Mouse (Mus musculus): ENCODE results near the gene Arhgap29. TPM values are rescaled to one million over a fixed set of nuclear protein-coding genes. Genes with fewer than 3 reads are reported as not detected.

Gene Arhgap29
- polyA plus RNA-seq, 1 experiment from 2014 or later: 38.5 TPM

- Histone ChIP-seq H3K9ac (ENCODE audit: low read depth, low read length) (no peak overlapping the region), H3K36me3 (ENCODE audit: insufficient read depth, low read length) (no peaks in the 10 kb centered on the region), H3K4me2 (ENCODE audit: low read length) (no peak overlapping the region), H3K27me3 (ENCODE audit: insufficient read depth, low read length) (no peaks in the 10 kb centered on the region), H3K4me1 (replicated peaks; ENCODE audit: insufficient read depth, low read length) (0 out of 2 replicates have a peak, but pooled peaks cover 5% of the 10 kb centered on the region), H3K27ac (no peak overlapping the region), H3K9me3 (replicated peaks; ENCODE audit: low read length) (no peaks in the 10 kb centered on the region), H3K4me3 (replicated peaks; ENCODE audit: low read depth, low read length) (no peak overlapping the region)
- WGBS: 70% methylated on average over 2 of the region's 2 CpGs
- no peak for TF ChIP-seq CTCF (IDR thresholded peaks at IDR 0.05; ENCODE audit: low read depth)
- ATAC-seq (replicated peaks; ENCODE audit: low FRiP score, low read depth) (no peak), DNase-seq (ENCODE audit: low spot score) (no peak)
Measured at GRCm38 (mm10) chr3:121957606-121958344, 5.4 kb downstream of the Arhgap29 start.

GRCm38 (mm10) chr3:121964173-121964572 is 11.8 kb downstream of the Arhgap29 start:
- Histone ChIP-seq H3K4me3 (replicated peaks; ENCODE audit: low read depth, low read length) (no peak overlapping the region), H3K36me3 (ENCODE audit: insufficient read depth, low read length) (no peaks in the 10 kb centered on the region), H3K9ac (ENCODE audit: low read depth, low read length) (no peak overlapping the region), H3K27me3 (ENCODE audit: insufficient read depth, low read length) (no peaks in the 10 kb centered on the region), H3K9me3 (replicated peaks; ENCODE audit: low read length) (no peaks in the 10 kb centered on the region), H3K4me1 (replicated peaks; ENCODE audit: insufficient read depth, low read length) (0 out of 2 replicates have a peak, but pooled peaks cover 3% of the 10 kb centered on the region), H3K27ac (no peak overlapping the region), H3K4me2 (ENCODE audit: low read length) (no peak overlapping the region)
- ATAC-seq (replicated peaks; ENCODE audit: low FRiP score, low read depth): no peak
- DNase-seq (ENCODE audit: low spot score): peak; percentile 91
- peak; percentile 89 for TF ChIP-seq CTCF (IDR thresholded peaks at IDR 0.05; ENCODE audit: low read depth)

DNA sequence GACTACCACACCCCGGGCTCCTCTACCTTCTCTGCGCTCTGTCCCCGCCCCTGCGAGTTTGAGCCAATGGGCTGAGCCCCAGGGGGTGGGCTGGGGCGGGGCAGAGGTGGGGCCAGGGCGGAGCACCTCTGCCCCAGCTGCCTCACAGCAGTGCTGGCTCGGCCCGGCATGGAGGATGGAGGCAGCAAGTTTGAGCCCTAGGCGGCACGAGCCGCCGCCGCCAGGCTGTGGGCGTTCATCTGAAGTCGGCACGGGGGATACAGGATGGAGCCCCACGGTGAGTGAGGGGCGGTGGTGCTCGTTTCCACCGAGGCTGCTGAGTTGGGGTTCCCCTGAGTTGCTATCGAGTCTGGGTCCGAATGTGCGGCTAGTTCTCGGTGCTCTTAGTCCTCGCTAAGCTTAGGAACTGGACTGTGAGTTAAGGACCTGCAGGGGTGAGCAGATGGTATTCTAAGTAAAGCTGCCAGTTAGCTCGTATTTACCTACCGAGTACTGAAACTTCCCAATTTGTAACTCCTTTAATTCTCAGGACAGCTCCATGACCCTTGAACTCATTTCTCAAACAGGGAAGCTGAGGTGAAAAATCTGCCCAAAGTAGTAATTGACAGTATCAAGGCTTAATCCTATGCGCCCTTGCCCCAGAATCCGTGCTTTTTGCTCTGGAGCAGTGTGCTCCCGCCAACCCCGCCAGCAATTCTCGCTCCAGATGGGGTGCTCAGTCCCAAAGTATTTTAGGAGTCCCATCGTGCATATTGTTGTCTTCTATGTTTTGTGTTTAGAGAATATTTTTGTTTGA is 15.5 kb downstream of the Arhgap29 start:
- 1% methylated on average over 32 of the region's 33 CpGs for WGBS
- Histone ChIP-seq H3K9ac (ENCODE audit: low read depth, low read length) (peak overlapping the region; percentile 70), H3K4me2 (ENCODE audit: low read length) (peak overlapping the region; percentile 60), H3K9me3 (replicated peaks; ENCODE audit: low read length) (no peaks in the 10 kb centered on the region), H3K4me3 (replicated peaks; ENCODE audit: low read depth, low read length) (peak overlapping the region; percentile 60), H3K27ac (no peak overlapping the region), H3K27me3 (ENCODE audit: insufficient read depth, low read length) (no peaks in the 10 kb centered on the region), H3K4me1 (replicated peaks; ENCODE audit: insufficient read depth, low read length) (0 out of 2 replicates have a peak, but pooled peaks cover 3% of the 10 kb centered on the region), H3K36me3 (ENCODE audit: insufficient read depth, low read length) (no peaks in the 10 kb centered on the region)
- no peak for TF ChIP-seq CTCF (IDR thresholded peaks at IDR 0.05; ENCODE audit: low read depth)
- ATAC-seq (replicated peaks; ENCODE audit: low FRiP score, low read depth) (peak; percentile 100), DNase-seq (ENCODE audit: low spot score) (peak; percentile 93)

GRCm38 (mm10) chr3:121968621-121969020 is 16.3 kb downstream of the Arhgap29 start:
- no peaks in the 10 kb centered on the region for H3K36me3 ChIP-seq (ENCODE audit: insufficient read depth, low read length)
- TF ChIP-seq CTCF (IDR thresholded peaks at IDR 0.05; ENCODE audit: low read depth): no peak
- H3K27me3 ChIP-seq (ENCODE audit: insufficient read depth, low read length): no peaks in the 10 kb centered on the region
- ATAC-seq (replicated peaks; ENCODE audit: low FRiP score, low read depth) (no peak), DNase-seq (ENCODE audit: low spot score) (peak; percentile 53)
- H3K9ac ChIP-seq (ENCODE audit: low read depth, low read length): peak overlapping the region; percentile 70
- 7% methylated on average over 8 of the region's 8 CpGs for WGBS
- H3K9me3 ChIP-seq (replicated peaks; ENCODE audit: low read length): no peaks in the 10 kb centered on the region
- H3K4me3 ChIP-seq (replicated peaks; ENCODE audit: low read depth, low read length): peak overlapping the region; percentile 60
- H3K4me2 ChIP-seq (ENCODE audit: low read length): peak overlapping the region; percentile 60
- H3K27ac ChIP-seq: no peak overlapping the region; the same call in 1 of the 2 replicates
- 0 out of 2 replicates have a peak, but pooled peaks cover 3% of the 10 kb centered on the region for H3K4me1 ChIP-seq (replicated peaks; ENCODE audit: insufficient read depth, low read length)

DNA sequence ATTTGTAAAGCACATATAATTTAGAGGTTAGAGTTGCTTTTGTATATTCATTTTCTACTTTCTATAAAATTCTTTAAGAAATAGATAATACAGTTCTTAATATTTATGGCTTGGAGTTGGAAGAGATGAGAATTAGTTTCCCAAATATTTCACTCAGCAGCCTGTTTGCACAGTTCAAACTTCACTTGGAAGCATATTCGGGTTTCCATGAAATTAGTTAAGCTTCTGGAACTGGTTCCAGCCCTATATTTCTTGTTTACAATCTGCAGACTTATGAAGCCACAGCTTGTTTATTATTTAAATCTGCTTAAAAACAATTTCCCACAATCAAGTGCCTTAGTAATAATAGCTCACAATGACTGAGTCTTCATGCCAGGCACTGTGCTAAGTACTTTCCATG is 17.1 kb downstream of the Arhgap29 start:
- TF ChIP-seq CTCF (IDR thresholded peaks at IDR 0.05; ENCODE audit: low read depth): no peak
- Histone ChIP-seq H3K4me2 (ENCODE audit: low read length) (peak overlapping the region; percentile 60), H3K27me3 (ENCODE audit: insufficient read depth, low read length) (no peaks in the 10 kb centered on the region), H3K4me3 (replicated peaks; ENCODE audit: low read depth, low read length) (peak overlapping the region; percentile 60), H3K4me1 (replicated peaks; ENCODE audit: insufficient read depth, low read length) (0 out of 2 replicates have a peak, but pooled peaks cover 3% of the 10 kb centered on the region), H3K27ac (no peak overlapping the region), H3K9me3 (replicated peaks; ENCODE audit: low read length) (no peaks in the 10 kb centered on the region), H3K9ac (ENCODE audit: low read depth, low read length) (0 out of 2 replicates have a peak overlapping the region, but pooled peaks have one; percentile 70), H3K36me3 (ENCODE audit: insufficient read depth, low read length) (no peaks in the 10 kb centered on the region)
- no peak for DNase-seq (ENCODE audit: low spot score)
- 45% methylated on average over 1 of the region's 1 CpGs for WGBS
- no peak for ATAC-seq (replicated peaks; ENCODE audit: low FRiP score, low read depth)

DNA sequence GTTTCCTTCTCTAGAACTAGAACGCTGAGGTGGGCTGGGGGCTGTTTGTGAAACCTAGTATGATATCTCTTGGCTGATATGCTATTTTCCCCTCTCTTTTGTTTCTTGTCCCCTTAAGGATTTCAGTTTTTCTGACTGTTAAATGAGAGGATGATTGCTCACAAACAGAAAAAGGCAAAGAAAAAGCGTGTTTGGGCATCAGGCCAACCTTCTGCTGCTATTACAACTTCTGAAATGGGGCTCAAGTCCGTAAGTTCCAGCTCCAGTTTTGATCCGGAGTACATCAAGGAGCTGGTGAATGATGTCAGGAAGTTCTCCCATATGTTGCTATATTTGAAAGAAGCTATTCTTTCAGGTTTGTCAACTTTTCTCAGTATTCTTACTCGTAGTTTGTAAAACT is 21.4 kb downstream of the Arhgap29 start:
- no peaks in the 10 kb centered on the region for H3K36me3 ChIP-seq (ENCODE audit: insufficient read depth, low read length)
- DNase-seq (ENCODE audit: low spot score) (no peak), ATAC-seq (replicated peaks; ENCODE audit: low FRiP score, low read depth) (no peak)
- H3K27me3 ChIP-seq (ENCODE audit: insufficient read depth, low read length): no peaks in the 10 kb centered on the region
- H3K9ac ChIP-seq (ENCODE audit: low read depth, low read length): no peak overlapping the region
- no peak overlapping the region for H3K4me3 ChIP-seq (replicated peaks; ENCODE audit: low read depth, low read length)
- WGBS: 55% methylated on average over 5 of the region's 5 CpGs
- H3K9me3 ChIP-seq (replicated peaks; ENCODE audit: low read length): no peaks in the 10 kb centered on the region
- H3K4me1 ChIP-seq (replicated peaks; ENCODE audit: insufficient read depth, low read length): no peaks in the 10 kb centered on the region
- H3K27ac ChIP-seq: no peak overlapping the region
- TF ChIP-seq CTCF (IDR thresholded peaks at IDR 0.05; ENCODE audit: low read depth): no peak
- H3K4me2 ChIP-seq (ENCODE audit: low read length): no peak overlapping the region
